Mouse (Mus musculus): ENCODE data around the gene Nab2.

- TF ChIP-seq CTCF (IDR thresholded peaks at IDR 0.05 in 2 of 3, conservative IDR thresholded peaks at IDR 0.05 in 1 of 3; ENCODE audit: control insufficient read depth in 1 of 3, insufficient read depth in 1 of 3, low read depth in 2 of 3, low read length in 3 of 3, poor library complexity in 1 of 3, severe bottlenecking in 1 of 3) (no peak), USF2 (IDR thresholded peaks at IDR 0.05; ENCODE audit: borderline replicate concordance in 1 of 2, insufficient read depth in 1 of 2, low read depth in 1 of 2, low read length in 2 of 2) (no peak), GATA1 (IDR thresholded peaks at IDR 0.05; ENCODE audit: low read depth, low read length) (no peak), POLR2A (IDR thresholded peaks at IDR 0.05; ENCODE audit: control insufficient read depth in 1 of 2, insufficient read depth in 1 of 2, low read depth in 1 of 2, low read length in 2 of 2, poor library complexity in 1 of 2) (no peak)
These were observed 10.8 kb upstream of the Nab2 start for GRCm38 (mm10) chr10:127679208-127679607.
